ENCODE assay signal across 16 mouse cellular contexts in the genomic region with DNA sequence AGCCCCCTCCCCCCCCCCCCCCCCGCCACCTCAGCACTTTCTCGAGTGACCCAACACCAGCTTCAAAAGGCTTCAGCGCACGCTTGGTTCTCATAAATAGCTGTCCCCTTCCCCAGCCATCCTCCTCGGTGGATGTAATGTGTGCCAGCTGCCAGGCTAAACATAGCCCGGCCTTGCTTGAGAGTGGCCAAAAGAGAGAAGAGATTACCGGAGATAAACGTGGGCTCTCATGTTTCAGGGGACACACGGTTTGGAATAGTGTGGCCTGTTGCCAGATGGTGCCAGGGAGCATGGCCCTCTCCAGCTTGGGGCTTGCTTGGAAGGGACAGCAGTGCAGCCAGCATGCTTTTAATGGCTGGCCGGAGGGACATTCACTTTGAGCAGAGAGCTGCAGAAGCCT. TPM values are rescaled to one million over a fixed set of nuclear protein-coding genes. Genes with fewer than 3 reads are reported as not detected.
A peak's percentile ranks its signal among the peaks of the same experiment; 100 is the strongest.
DNase-seq lines count a peak whose midpoint lies in the region; ATAC-seq and TF ChIP-seq lines count a peak whose summit lies in the region.
"Had no signal": no experiment of that assay in that cellular context is flagged by ENCODE, and none has a peak within 500 bp of the region (broad histone marks: within the 10 kb centered on the region; RNA-seq: fewer than 3 reads in every experiment).

No protein-coding gene starts in this region.

- H3K36me3 ChIP-seq in hindbrain, postnatal 0 days (ENCODE audit: insufficient read depth, low read length), result no peaks in the 10 kb centered on the region
- no peaks in the 10 kb centered on the region for H3K36me3 ChIP-seq in hindbrain, embryonic 12.5 days
- H3K36me3 ChIP-seq in heart, embryonic 13.5 days, result no peaks in the 10 kb centered on the region
- no peaks in the 10 kb centered on the region for H3K36me3 ChIP-seq in limb, embryonic 14.5 days (ENCODE audit: control insufficient read depth, insufficient read depth, low read length)
- H3K36me3 ChIP-seq: embryonic facial prominence, embryonic 12.5 days; midbrain, embryonic 15.5 days had no signal

- TF ChIP-seq CTCF in hindbrain, postnatal 0 days (IDR thresholded peaks at IDR 0.05; ENCODE audit: low read depth), result no peak

- H3K27me3 ChIP-seq in hindbrain, postnatal 0 days (ENCODE audit: insufficient read depth, low read length), result no peaks in the 10 kb centered on the region
- no peaks in the 10 kb centered on the region; the same call in 1 of the 2 replicates for H3K27me3 ChIP-seq in hindbrain, embryonic 12.5 days
- H3K27me3 ChIP-seq in heart, embryonic 13.5 days (replicated peaks), result 0 out of 2 replicates have a peak, but pooled peaks cover 3% of the 10 kb centered on the region
- no peaks in the 10 kb centered on the region for H3K27me3 ChIP-seq in limb, embryonic 14.5 days (ENCODE audit: control insufficient read depth, insufficient read depth, low read length)
- H3K27me3 ChIP-seq: embryonic facial prominence, embryonic 12.5 days; midbrain, embryonic 15.5 days had no signal

- no peak for TF ChIP-seq POLR2A in limb, embryonic 14.5 days (IDR thresholded peaks at IDR 0.05; ENCODE audit: borderline replicate concordance, extremely low read depth, insufficient read depth, insufficient read length)

- no peak overlapping the region for H3K9ac ChIP-seq in hindbrain, postnatal 0 days (replicated peaks; ENCODE audit: low read length)
- no peak overlapping the region for H3K9ac ChIP-seq in hindbrain, embryonic 12.5 days
- 0 out of 2 replicates have a peak overlapping the region, but pooled peaks have one; percentile 19 for H3K9ac ChIP-seq in heart, embryonic 13.5 days
- no peak overlapping the region for H3K9ac ChIP-seq in limb, embryonic 14.5 days (ENCODE audit: low read depth, low read length, severe bottlenecking)
- H3K9ac ChIP-seq: embryonic facial prominence, embryonic 12.5 days; midbrain, embryonic 15.5 days had no signal

- 42% methylated on average over 10 of the region's 10 CpGs for WGBS in hindbrain, postnatal 0 days
- 61% methylated on average over 9 of the region's 10 CpGs for WGBS in hindbrain, embryonic 12.5 days
- 27% methylated on average over 10 of the region's 10 CpGs for WGBS in heart, embryonic 13.5 days
- WGBS in limb, embryonic 14.5 days, result 9% methylated on average over 8 of the region's 10 CpGs

- ATAC-seq in hindbrain, postnatal 0 days, result no peak
- ATAC-seq in hindbrain, embryonic 12.5 days (ENCODE audit: low FRiP score), result no peak
- no peak for ATAC-seq in heart, embryonic 13.5 days (ENCODE audit: extremely low read depth, insufficient number of reproducible peaks, low FRiP score, low TSS enrichment)
- ATAC-seq in limb, embryonic 14.5 days (ENCODE audit: low FRiP score, low read depth), result peak; percentile 62; the same call in 1 of the 2 replicates
- ATAC-seq: forebrain, embryonic 14.5 days; midbrain, embryonic 15.5 days had no signal

- no peaks in the 10 kb centered on the region for H3K9me3 ChIP-seq in hindbrain, postnatal 0 days (ENCODE audit: low read length)
- H3K9me3 ChIP-seq in hindbrain, embryonic 12.5 days (replicated peaks), result no peaks in the 10 kb centered on the region
- no peaks in the 10 kb centered on the region for H3K9me3 ChIP-seq in heart, embryonic 13.5 days
- no peaks in the 10 kb centered on the region for H3K9me3 ChIP-seq in limb, embryonic 14.5 days (ENCODE audit: control insufficient read depth, low read length)
- H3K9me3 ChIP-seq: embryonic facial prominence, embryonic 12.5 days; midbrain, embryonic 15.5 days had no signal

- H3K4me1 ChIP-seq in hindbrain, postnatal 0 days (ENCODE audit: insufficient read depth, low read length), result peaks cover 9% of the 10 kb centered on the region; the same call in 1 of the 2 replicates
- no peaks in the 10 kb centered on the region for H3K4me1 ChIP-seq in hindbrain, embryonic 12.5 days
- peaks cover 26% of the 10 kb centered on the region for H3K4me1 ChIP-seq in heart, embryonic 13.5 days
- H3K4me1 ChIP-seq in limb, embryonic 14.5 days (ENCODE audit: control insufficient read depth, insufficient read depth, low read length), result no peaks in the 10 kb centered on the region
- H3K4me1 ChIP-seq: embryonic facial prominence, embryonic 12.5 days; midbrain, embryonic 15.5 days had no signal

- H3K4me2 ChIP-seq in hindbrain, postnatal 0 days (ENCODE audit: low read depth, low read length), result no peak overlapping the region
- H3K4me2 ChIP-seq in hindbrain, embryonic 12.5 days (replicated peaks), result no peak overlapping the region
- H3K4me2 ChIP-seq in heart, embryonic 13.5 days, result peak overlapping the region; percentile 14; the same call in 1 of the 2 replicates
- no peak overlapping the region for H3K4me2 ChIP-seq in limb, embryonic 14.5 days (replicated peaks; ENCODE audit: low read depth, low read length, severe bottlenecking)
- H3K4me2 ChIP-seq: embryonic facial prominence, embryonic 12.5 days; midbrain, embryonic 15.5 days had no signal

- peak; percentile 16 for DNase-seq in hindbrain, postnatal 0 days (ENCODE audit: low spot score)
- peak; percentile 50 for DNase-seq in gastrocnemius, adult 18-20 months (ENCODE audit: low spot score)
- no peak for DNase-seq in limb, embryonic 14.5 days (ENCODE audit: low spot score)
- DNase-seq in urinary bladder, postnatal 25 days (ENCODE audit: low spot score), result no peak
- no peak for DNase-seq in retina, embryonic 14.5 days (ENCODE audit: low spot score)
- no peak for DNase-seq in frontal cortex, postnatal 36 days (ENCODE audit: low spot score in 2 of 2)
- DNase-seq: kidney, adult 11 months; right cerebral cortex, adult 18-20 months; thymus, postnatal 4 days had no signal

- no peak overlapping the region for H3K27ac ChIP-seq in hindbrain, postnatal 0 days
- H3K27ac ChIP-seq in hindbrain, embryonic 12.5 days, result no peak overlapping the region
- H3K27ac ChIP-seq in heart, embryonic 13.5 days (replicated peaks), result peak overlapping the region; percentile 89
- no peak overlapping the region for H3K27ac ChIP-seq in limb, embryonic 14.5 days (replicated peaks; ENCODE audit: low read depth, low read length)
- H3K27ac ChIP-seq: embryonic facial prominence, embryonic 12.5 days; layer of hippocampus, adult 2 months; midbrain, embryonic 15.5 days had no signal

- H3K4me3 ChIP-seq in hindbrain, postnatal 0 days (ENCODE audit: low read length), result no peak overlapping the region
- H3K4me3 ChIP-seq in hindbrain, embryonic 12.5 days, result no peak overlapping the region
- no peak overlapping the region for H3K4me3 ChIP-seq in heart, embryonic 13.5 days
- no peak overlapping the region for H3K4me3 ChIP-seq in limb, embryonic 14.5 days (replicated peaks; ENCODE audit: low read length)
- H3K4me3 ChIP-seq: embryonic facial prominence, embryonic 12.5 days; layer of hippocampus, adult 2 months; midbrain, embryonic 15.5 days had no signal

RNA-seq across cellular contexts. Expression of a gene that starts 13.0 kb away (rescaled TPM):
- 1.4 and 2.0 TPM in 2 replicates for total RNA-seq in hindbrain, postnatal 0 days (2014; rRNA removed)
- polyA plus RNA-seq in hindbrain, postnatal 0 days (2015; fragmentation: Nextera tagmentation; extraction: Ambion mirVana), result 0.56 and 0.92 TPM in 2 replicates
- polyA plus RNA-seq in hindbrain, embryonic 12.5 days (2016; fragmentation: Nextera tagmentation; extraction: Ambion mirVana), result 1.1 and 5.9 TPM in 2 replicates
- 10 to 100 TPM; 35.5 to 40.5 TPM for total RNA-seq in gastrocnemius, adult 18-20 months (2021)
- polyA plus RNA-seq in heart, embryonic 13.5 days (2015; fragmentation: Nextera tagmentation; extraction: Ambion mirVana), result 196 and 217 TPM in 2 replicates
- polyA plus RNA-seq in limb, embryonic 14.5 days (2012; rRNA removed), result 62.6 and 91.2 TPM in 2 replicates
- polyA plus RNA-seq in limb, embryonic 14.5 days (2014; fragmentation: Nextera tagmentation; extraction: Ambion mirVana), result 40.4 and 59.5 TPM in 2 replicates
- total RNA-seq: hematopoietic stem cell, adult 5-6 weeks had no signal

Comparison
In these comparisons a context has a peak if more than half of its experiments do, and no peak if none do; other contexts are left out.
1. DNase-seq: peak in hindbrain, postnatal 0 days (single experiment) and gastrocnemius, adult 18-20 months (single experiment); none in limb, embryonic 14.5 days (single experiment), urinary bladder, postnatal 25 days (single experiment), retina, embryonic 14.5 days (single experiment) and frontal cortex, postnatal 36 days (0 of 2).